Comparison of ENCODE assay signal across 9 mouse cellular contexts in the genomic region with DNA sequence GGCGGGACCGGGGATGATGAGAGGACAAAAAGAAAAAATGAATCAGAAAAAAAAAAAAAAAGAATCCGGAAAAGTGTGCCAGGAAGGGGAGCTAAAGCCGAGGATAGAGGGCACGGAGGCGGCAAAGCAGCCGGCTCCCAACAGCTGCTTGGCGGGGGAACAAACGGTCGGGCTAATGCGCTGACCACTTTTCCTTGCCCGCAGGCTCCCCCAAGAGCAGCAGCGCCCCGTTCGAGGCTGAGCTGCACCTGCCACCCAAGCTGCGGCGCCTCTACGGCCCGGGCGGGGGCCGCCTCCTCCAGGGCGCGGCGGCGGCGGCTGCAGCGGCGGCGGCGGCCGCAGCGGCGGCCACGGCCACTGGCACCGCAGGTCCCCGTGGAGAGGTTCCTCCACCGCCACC. TPM values are rescaled to one million over a fixed set of nuclear protein-coding genes. Genes with fewer than 3 reads are reported as not detected.
DNase-seq lines count a peak whose midpoint lies in the region; ATAC-seq and TF ChIP-seq lines count a peak whose summit lies in the region.
"Had no signal": no experiment of that assay in that cellular context is flagged by ENCODE, and none has a peak within 500 bp of the region (broad histone marks: within the 10 kb centered on the region; RNA-seq: fewer than 3 reads in every experiment).

No protein-coding gene starts in this region.

- intact Hi-C loops in gastrocnemius, adult 2 months (cut with DNase I) = loop anchor here (5.0 to 10.0 kb wide), 2 partner anchors 176 to 604 kb away; no protein-coding TSS in a partner anchor
- intact Hi-C loops in gastrocnemius, postnatal 14 days (cut with DNase I; ENCODE audit: low total_unique reads) = no loop called here

- peak overlapping the region; percentile 67 for H3K4me3 ChIP-seq in gastrocnemius, adult 2 months
- peak overlapping the region; percentile 53 for H3K4me3 ChIP-seq in forebrain, embryonic 14.5 days (ENCODE audit: low read depth, low read length)
- H3K4me3 ChIP-seq in liver, embryonic 15.5 days (replicated peaks) = peak overlapping the region; percentile 32

- H3K36me3 ChIP-seq in forebrain, embryonic 14.5 days (ENCODE audit: control insufficient read depth, insufficient read depth, low read length) = 0 out of 2 replicates have a peak, but pooled peaks cover 8% of the 10 kb centered on the region
- no peaks in the 10 kb centered on the region for H3K36me3 ChIP-seq in liver, embryonic 15.5 days (replicated peaks)

- peak overlapping the region; percentile 58 for H3K4me2 ChIP-seq in forebrain, embryonic 14.5 days (ENCODE audit: low read length)
- H3K4me2 ChIP-seq in liver, embryonic 15.5 days = peak overlapping the region; percentile 51

- no peak for TF ChIP-seq CTCF in gastrocnemius, adult 2 months (IDR thresholded peaks at IDR 0.05)

- WGBS in forebrain, embryonic 14.5 days = 20% methylated on average over 26 of the region's 37 CpGs
- WGBS in liver, embryonic 15.5 days (ENCODE audit: insufficient replicate concordance) = 8% methylated on average over 21 of the region's 37 CpGs

- H3K4me1 ChIP-seq in forebrain, embryonic 14.5 days (ENCODE audit: control insufficient read depth, insufficient read depth, low read length) = no peaks in the 10 kb centered on the region
- H3K4me1 ChIP-seq in liver, embryonic 15.5 days (replicated peaks) = peaks cover 5% of the 10 kb centered on the region; the same call in 1 of the 2 replicates

- 0 out of 2 replicates have a peak, but pooled peaks have one; percentile 2 for ATAC-seq in forebrain, embryonic 14.5 days
- no peak for ATAC-seq in liver, embryonic 15.5 days (ENCODE audit: insufficient read depth)

- DNase-seq in gastrocnemius, adult 2 months = no peak
- DNase-seq in gastrocnemius, postnatal 14 days = no peak
- DNase-seq in A20 (ENCODE audit: low read depth, low spot score) = peak; percentile 47
- DNase-seq in forebrain, embryonic 14.5 days (ENCODE audit: low spot score) = peak; percentile 31
- no peak for DNase-seq in urinary bladder, adult 2 months (ENCODE audit: low spot score)
- no peak for DNase-seq in lung, postnatal 36 days
- DNase-seq in natural killer cell, adult 2 months (ENCODE audit: low spot score in 2 of 2) = no peak

- H3K27me3 ChIP-seq in forebrain, embryonic 14.5 days (replicated peaks; ENCODE audit: control insufficient read depth, insufficient read depth, low read length) = no peaks in the 10 kb centered on the region
- H3K27me3 ChIP-seq in liver, embryonic 15.5 days = peaks cover 97% of the 10 kb centered on the region

- H3K9ac ChIP-seq in forebrain, embryonic 14.5 days (ENCODE audit: low read length) = peak overlapping the region; percentile 84
- no peak overlapping the region for H3K9ac ChIP-seq in liver, embryonic 15.5 days

- H3K9me3 ChIP-seq in forebrain, embryonic 14.5 days (replicated peaks; ENCODE audit: control insufficient read depth, low read length) = no peaks in the 10 kb centered on the region
- no peaks in the 10 kb centered on the region for H3K9me3 ChIP-seq in liver, embryonic 15.5 days (replicated peaks)

- no peak overlapping the region for H3K27ac ChIP-seq in gastrocnemius, adult 2 months
- peak overlapping the region; percentile 92 for H3K27ac ChIP-seq in forebrain, embryonic 14.5 days (ENCODE audit: low read depth, low read length)
- H3K27ac ChIP-seq in liver, embryonic 15.5 days (replicated peaks) = no peak overlapping the region

RNA-seq across cellular contexts. Expression of gene Arx, which starts 2.1 kb away (rescaled TPM):
- total RNA-seq in gastrocnemius, adult 2 months (2021) = under 1 TPM; 0.20 to 0.25 TPM
- total RNA-seq in gastrocnemius, postnatal 14 days (2021) = under 1 TPM; 0.29 to 0.49 TPM
- 32.4 and 32.7 TPM in 2 replicates for polyA plus RNA-seq in forebrain, embryonic 14.5 days (2014; fragmentation: Nextera tagmentation; extraction: Ambion mirVana)
- 0.05 TPM in 1 of 2 replicates, not detected in the other for polyA plus RNA-seq in liver, embryonic 15.5 days (2015; fragmentation: Nextera tagmentation; extraction: Ambion mirVana)
- polyA plus RNA-seq in urinary bladder, adult 2 months (2012; rRNA removed) = not detected in 2 replicates
- total RNA-seq: common myeloid progenitor, adult 5-6 weeks had no signal

Comparison
In these comparisons a context has a peak if more than half of its experiments do, and no peak if none do; other contexts are left out.
1. DNase-seq: peak in A20 (single experiment) and forebrain, embryonic 14.5 days (single experiment); none in gastrocnemius, adult 2 months (single experiment), gastrocnemius, postnatal 14 days (single experiment), urinary bladder, adult 2 months (single experiment), lung, postnatal 36 days (single experiment) and natural killer cell, adult 2 months (0 of 2).
2. RNA of gene Arx, which starts 2.1 kb away (polyA plus RNA-seq): 32.4 to 32.7 TPM in forebrain, embryonic 14.5 days; 0.05 TPM in liver, embryonic 15.5 days and not detected in urinary bladder, adult 2 months; every median in the first group is over 10 times any median in the second.
3. Peak in every context shown above with its lines, with median percentiles within 50 percentile points of each other: H3K4me3 ChIP-seq.